Mouse (Mus musculus) heart, embryonic 10.5 days (tissue): ENCODE data around the gene Mrps35. TPM values are rescaled to one million over a fixed set of nuclear protein-coding genes. Genes with fewer than 3 reads are reported as not detected.

Experiments
- DNase-seq: peaks from one replicate; pipeline ENCODE4 v3.0.0-alpha.2; 2017; ENCODE audit warnings: low spot score
- H3K27ac ChIP-seq: fragments of 300-500 bp; sonication (generic); 2 replicates; pipeline ENCODE4 v1.5.1; 2016; ENCODE audit warnings: mild to moderate bottlenecking
- H3K27me3 ChIP-seq: fragments of 300-500 bp; sonication (generic); 2 replicates; pipeline ENCODE4 v1.6.1; 2016; ENCODE audit warnings: mild to moderate bottlenecking; ENCODE audit not compliant: poor library complexity, insufficient read depth, severe bottlenecking
- H3K36me3 ChIP-seq: fragments of 300-500 bp; sonication (generic); 2 replicates; pipeline ENCODE4 v1.6.1; 2016; ENCODE audit warnings: mild to moderate bottlenecking, moderate library complexity
- H3K4me1 ChIP-seq: fragments of 300-500 bp; sonication (generic); 2 replicates; pipeline ENCODE4 v1.6.1; 2016; ENCODE audit warnings: mild to moderate bottlenecking
- H3K4me3 ChIP-seq: fragments of 300-500 bp; sonication (generic); 2 replicates; pipeline ENCODE4 v1.5.1; 2016; ENCODE audit warnings: mild to moderate bottlenecking, moderate library complexity
- H3K9me3 ChIP-seq: fragments of 300-500 bp; sonication (generic); 2 replicates; pipeline ENCODE4 v1.6.1; 2016; ENCODE audit warnings: mild to moderate bottlenecking, moderate library complexity
- WGBS: fragments of 180-500 bp; shearing (Covaris S2); methylation state at CpG from one replicate; pipeline ENCODE4 v1.1.7; 2016; 5-methylcytosine and 5-hydroxymethylcytosine counted together
- polyA plus RNA-seq: library from polyadenylated mRNA; unstranded; fragments of >200 nt; fragmentation: Nextera tagmentation; extraction: Ambion mirVana; gene quantifications from 2 replicates; pipeline ENCODE4 v1.2.1, GENCODE M21; 2016

Mrps35 gene
- polyA plus RNA-seq, 1 experiment from 2014 or later: 136 TPM

- H3K4me1 ChIP-seq: no peaks in the 10 kb centered on the region
- H3K4me3 ChIP-seq: no peak overlapping the region
- no peak overlapping the region for H3K27ac ChIP-seq
- H3K36me3 ChIP-seq: peaks cover 67% of the 10 kb centered on the region
- H3K27me3 ChIP-seq: no peaks in the 10 kb centered on the region
- DNase-seq: no peak
- 82% methylated on average over 1 of the region's 1 CpGs for WGBS
- no peaks in the 10 kb centered on the region for H3K9me3 ChIP-seq
These were observed 29.0 kb upstream of the Mrps35 start for GRCm38 (mm10) chr6:147013546-147013945.

- WGBS: 83% methylated on average over 4 of the region's 4 CpGs
- no peak for DNase-seq
- Histone ChIP-seq H3K4me1 (no peaks in the 10 kb centered on the region), H3K9me3 (no peaks in the 10 kb centered on the region), H3K27ac (no peak overlapping the region), H3K36me3 (peaks cover 91% of the 10 kb centered on the region), H3K27me3 (no peaks in the 10 kb centered on the region), H3K4me3 (no peak overlapping the region)
These were observed 24.7 kb upstream of the Mrps35 start for GRCm38 (mm10) chr6:147017906-147018305.

GRCm38 (mm10) chr6:147018364-147018763 lies 24.2 kb upstream of the Mrps35 start:
- DNase-seq: no peak
- Histone ChIP-seq H3K9me3 (no peaks in the 10 kb centered on the region), H3K36me3 (peaks cover 92% of the 10 kb centered on the region), H3K27ac (no peak overlapping the region), H3K4me3 (no peak overlapping the region), H3K27me3 (no peaks in the 10 kb centered on the region), H3K4me1 (no peaks in the 10 kb centered on the region)
- WGBS: 91% methylated on average over 5 of the region's 5 CpGs

GRCm38 (mm10) chr6:147021181-147021580 lies 21.4 kb upstream of the Mrps35 start:
- Histone ChIP-seq H3K36me3 (peaks cover 91% of the 10 kb centered on the region), H3K9me3 (no peaks in the 10 kb centered on the region), H3K27ac (no peak overlapping the region), H3K4me3 (no peak overlapping the region), H3K4me1 (no peaks in the 10 kb centered on the region), H3K27me3 (no peaks in the 10 kb centered on the region)
- DNase-seq: no peak
- 95% methylated on average over 5 of the region's 5 CpGs for WGBS

GRCm38 (mm10) chr6:147022375-147023132 lies 20.0 kb upstream of the Mrps35 start:
- Histone ChIP-seq H3K27me3 (no peaks in the 10 kb centered on the region), H3K36me3 (peaks cover 92% of the 10 kb centered on the region), H3K27ac (no peak overlapping the region)

GRCm38 (mm10) chr6:147023133-147023395 lies 19.5 kb upstream of the Mrps35 start:
- no peak overlapping the region for H3K27ac ChIP-seq
- peaks cover 94% of the 10 kb centered on the region for H3K36me3 ChIP-seq
- no peaks in the 10 kb centered on the region for H3K4me1 ChIP-seq
- H3K27me3 ChIP-seq: no peaks in the 10 kb centered on the region
- WGBS: 93% methylated on average over 2 of the region's 2 CpGs
- no peak overlapping the region for H3K4me3 ChIP-seq
- no peaks in the 10 kb centered on the region for H3K9me3 ChIP-seq
- DNase-seq: no peak

More at GRCm38 (mm10) chr6:147022375-147023132, 20.0 kb upstream of the Mrps35 start:
- no peak for DNase-seq
- H3K4me1 ChIP-seq: no peaks in the 10 kb centered on the region
- WGBS: 82% methylated on average over 16 of the region's 16 CpGs
- H3K4me3 ChIP-seq: no peak overlapping the region
- H3K9me3 ChIP-seq: no peaks in the 10 kb centered on the region

- Histone ChIP-seq H3K36me3 (peaks cover 92% of the 10 kb centered on the region), H3K27me3 (no peaks in the 10 kb centered on the region), H3K27ac (no peak overlapping the region), H3K4me3 (no peak overlapping the region), H3K9me3 (no peaks in the 10 kb centered on the region), H3K4me1 (no peaks in the 10 kb centered on the region)
- no peak for DNase-seq
These were observed 19.0 kb upstream of the Mrps35 start for GRCm38 (mm10) chr6:147023568-147023967.

- no peaks in the 10 kb centered on the region for H3K9me3 ChIP-seq
- peaks cover 86% of the 10 kb centered on the region for H3K36me3 ChIP-seq
- no peak overlapping the region for H3K27ac ChIP-seq
- no peak overlapping the region for H3K4me3 ChIP-seq
- WGBS: 76% methylated on average over 3 of the region's 3 CpGs
- DNase-seq: no peak
- no peaks in the 10 kb centered on the region for H3K4me1 ChIP-seq
- H3K27me3 ChIP-seq: no peaks in the 10 kb centered on the region
These were observed 17.8 kb upstream of the Mrps35 start for GRCm38 (mm10) chr6:147024761-147025160.

- Histone ChIP-seq H3K9me3 (no peaks in the 10 kb centered on the region), H3K36me3 (peaks cover 76% of the 10 kb centered on the region), H3K27me3 (no peaks in the 10 kb centered on the region), H3K4me1 (peaks cover 8% of the 10 kb centered on the region; the same call in 1 of the 2 replicates), H3K4me3 (no peak overlapping the region), H3K27ac (no peak overlapping the region)
- WGBS: 82% methylated on average over 2 of the region's 2 CpGs
- DNase-seq: no peak
These were observed 14.2 kb upstream of the Mrps35 start for GRCm38 (mm10) chr6:147028396-147028795.

GRCm38 (mm10) chr6:147029591-147029990 lies 13.0 kb upstream of the Mrps35 start:
- Histone ChIP-seq H3K9me3 (no peaks in the 10 kb centered on the region), H3K36me3 (peaks cover 67% of the 10 kb centered on the region), H3K27ac (no peak overlapping the region), H3K4me3 (no peak overlapping the region), H3K4me1 (peaks cover 8% of the 10 kb centered on the region; the same call in 1 of the 2 replicates), H3K27me3 (no peaks in the 10 kb centered on the region)
- 81% methylated on average over 9 of the region's 9 CpGs for WGBS
- DNase-seq: no peak

GRCm38 (mm10) chr6:147030096-147030885 lies 12.3 kb upstream of the Mrps35 start:
- Histone ChIP-seq H3K4me3 (no peak overlapping the region), H3K36me3 (peaks cover 62% of the 10 kb centered on the region), H3K9me3 (no peaks in the 10 kb centered on the region), H3K27me3 (no peaks in the 10 kb centered on the region), H3K27ac (no peak overlapping the region), H3K4me1 (peaks cover 8% of the 10 kb centered on the region; the same call in 1 of the 2 replicates)
- WGBS: 87% methylated on average over 15 of the region's 15 CpGs
- no peak for DNase-seq

GRCm38 (mm10) chr6:147032303-147032925 lies 10.2 kb upstream of the Mrps35 start, which contains the start of gene Rep15:
Gene Rep15 (plus strand): TSS chr6:147032584.
- Histone ChIP-seq H3K27me3 (no peaks in the 10 kb centered on the region), H3K4me3 (no peak within 1 kb of the TSS), H3K9me3 (no peaks in the 10 kb centered on the region), H3K27ac (no peak within 1 kb of the TSS), H3K36me3 (peaks cover 41% of the 10 kb centered on the region), H3K4me1 (peaks cover 8% of the 10 kb centered on the region; the same call in 1 of the 2 replicates)
- DNase-seq: no peak
- WGBS: 49% methylated on average over 13 of the region's 13 CpGs

- Histone ChIP-seq H3K27ac (peak overlapping the region; percentile 100), H3K27me3 (no peaks in the 10 kb centered on the region), H3K4me3 (peak overlapping the region; percentile 96), H3K9me3 (no peaks in the 10 kb centered on the region), H3K36me3 (peaks cover 27% of the 10 kb centered on the region), H3K4me1 (peaks cover 20% of the 10 kb centered on the region)
- DNase-seq: no peak
- 53% methylated on average over 7 of the region's 7 CpGs for WGBS
These were observed 1.1 kb downstream of the Mrps35 start for GRCm38 (mm10) chr6:147043633-147044032.
